In genomic region chr9:108704591-108704990, GRCm38 (mm10) we compare ENCODE assay signal across 14 mouse cellular contexts. TPM values are rescaled to one million over a fixed set of nuclear protein-coding genes. Genes with fewer than 3 reads are reported as not detected.
DNase-seq lines count a peak whose midpoint lies in the region; ATAC-seq and TF ChIP-seq lines count a peak whose summit lies in the region.
"Had no signal": no experiment of that assay in that cellular context is flagged by ENCODE, and none has a peak within 500 bp of the region (broad histone marks: within the 10 kb centered on the region; RNA-seq: fewer than 3 reads in every experiment).

No protein-coding gene starts in this region.

- no peak overlapping the region for H3K4me2 ChIP-seq in hindbrain, embryonic 13.5 days
- no peak overlapping the region for H3K4me2 ChIP-seq in hindbrain, embryonic 12.5 days (replicated peaks)
- no peak overlapping the region for H3K4me2 ChIP-seq in heart, embryonic 14.5 days (ENCODE audit: low read length)
- no peak overlapping the region for H3K4me2 ChIP-seq in stomach, postnatal 0 days (replicated peaks; ENCODE audit: low read depth)
- H3K4me2 ChIP-seq: midbrain, embryonic 12.5 days had no signal

- DNase-seq in testis, postnatal 10 days (ENCODE audit: low spot score) = no peak
- DNase-seq in stomach, postnatal 0 days (ENCODE audit: low spot score) = no peak
- no peak for DNase-seq in neural tube, embryonic 10.5 days (ENCODE audit: extremely low spot score, low spot score)
- DNase-seq: adrenal gland, postnatal 36 days; kidney, postnatal 10 days; liver; lung, postnatal 10 days had no signal

- no peak for TF ChIP-seq CTCF in testis, adult 2 months (IDR thresholded peaks at IDR 0.05; ENCODE audit: control insufficient read depth, insufficient read depth, insufficient replicate concordance, low read depth, low read length)
- TF ChIP-seq CTCF in stomach, postnatal 0 days (IDR thresholded peaks at IDR 0.05; ENCODE audit: low read depth) = no peak

- H3K36me3 ChIP-seq in hindbrain, embryonic 13.5 days = no peaks in the 10 kb centered on the region
- H3K36me3 ChIP-seq in hindbrain, embryonic 12.5 days = no peaks in the 10 kb centered on the region
- no peaks in the 10 kb centered on the region for H3K36me3 ChIP-seq in testis, adult 2 months (ENCODE audit: control insufficient read depth, insufficient read depth, low read length)
- H3K36me3 ChIP-seq in heart, embryonic 14.5 days (ENCODE audit: control insufficient read depth, insufficient read depth, low read length) = no peaks in the 10 kb centered on the region
- no peaks in the 10 kb centered on the region; the same call in 1 of the 2 replicates for H3K36me3 ChIP-seq in stomach, postnatal 0 days (ENCODE audit: control insufficient read depth, insufficient read depth, low read length)
- H3K36me3 ChIP-seq: midbrain, embryonic 12.5 days had no signal

- no peaks in the 10 kb centered on the region for H3K9me3 ChIP-seq in hindbrain, embryonic 13.5 days
- H3K9me3 ChIP-seq in hindbrain, embryonic 12.5 days (replicated peaks) = no peaks in the 10 kb centered on the region
- no peaks in the 10 kb centered on the region for H3K9me3 ChIP-seq in heart, embryonic 14.5 days (ENCODE audit: control insufficient read depth, low read length)
- H3K9me3 ChIP-seq in stomach, postnatal 0 days (ENCODE audit: control insufficient read depth, low read length) = no peaks in the 10 kb centered on the region
- H3K9me3 ChIP-seq: midbrain, embryonic 12.5 days had no signal

- TF ChIP-seq POLR2A in testis, adult 2 months (IDR thresholded peaks at IDR 0.05; ENCODE audit: control insufficient read depth, low read depth, low read length) = no peak

- no peak overlapping the region for H3K9ac ChIP-seq in hindbrain, embryonic 13.5 days
- H3K9ac ChIP-seq in hindbrain, embryonic 12.5 days = no peak overlapping the region
- H3K9ac ChIP-seq in heart, embryonic 14.5 days (ENCODE audit: low read length) = 0 out of 2 replicates have a peak overlapping the region, but pooled peaks have one; percentile 21
- no peak overlapping the region for H3K9ac ChIP-seq in stomach, postnatal 0 days (ENCODE audit: low read length)
- H3K9ac ChIP-seq: midbrain, embryonic 12.5 days had no signal

- no peak overlapping the region for H3K4me3 ChIP-seq in hindbrain, embryonic 13.5 days
- no peak overlapping the region for H3K4me3 ChIP-seq in hindbrain, embryonic 12.5 days
- no peak overlapping the region for H3K4me3 ChIP-seq in testis, adult 2 months (ENCODE audit: control insufficient read depth, low read depth, low read length)
- no peak overlapping the region for H3K4me3 ChIP-seq in heart, embryonic 14.5 days (ENCODE audit: control insufficient read depth in 1 of 2, insufficient read depth in 1 of 2, low read depth in 1 of 2, low read length in 2 of 2)
- no peak overlapping the region for H3K4me3 ChIP-seq in stomach, postnatal 0 days (ENCODE audit: low read depth, low read length)
- H3K4me3 ChIP-seq: left cerebral cortex, adult 2 months; midbrain, embryonic 12.5 days had no signal

- H3K4me1 ChIP-seq in hindbrain, embryonic 13.5 days (replicated peaks) = peaks cover 14% of the 10 kb centered on the region
- H3K4me1 ChIP-seq in hindbrain, embryonic 12.5 days = peaks cover 12% of the 10 kb centered on the region
- H3K4me1 ChIP-seq in testis, adult 2 months (ENCODE audit: control insufficient read depth, insufficient read depth, low read length) = peaks cover 3% of the 10 kb centered on the region; the same call in 1 of the 2 replicates
- peaks cover 13 to 26% of the 10 kb centered on the region in 2 experiments for H3K4me1 ChIP-seq in heart, embryonic 14.5 days (ENCODE audit: control insufficient read depth in 2 of 2, insufficient read depth in 2 of 2, low read length in 2 of 2)
- H3K4me1 ChIP-seq in stomach, postnatal 0 days (replicated peaks; ENCODE audit: control insufficient read depth, insufficient read depth) = peaks cover 3% of the 10 kb centered on the region; the same call in 1 of the 2 replicates

- no peaks in the 10 kb centered on the region for H3K27me3 ChIP-seq in hindbrain, embryonic 13.5 days
- H3K27me3 ChIP-seq in hindbrain, embryonic 12.5 days = no peaks in the 10 kb centered on the region
- H3K27me3 ChIP-seq in testis, adult 2 months (ENCODE audit: control insufficient read depth, insufficient read depth, low read length) = no peaks in the 10 kb centered on the region
- no peaks in the 10 kb centered on the region for H3K27me3 ChIP-seq in heart, embryonic 14.5 days (ENCODE audit: control insufficient read depth, insufficient read depth, low read length)
- H3K27me3 ChIP-seq in stomach, postnatal 0 days (ENCODE audit: control insufficient read depth, insufficient read depth, low read length) = no peaks in the 10 kb centered on the region
- H3K27me3 ChIP-seq: midbrain, embryonic 12.5 days had no signal

- no peak for ATAC-seq in hindbrain, embryonic 13.5 days (ENCODE audit: low FRiP score)
- ATAC-seq in hindbrain, embryonic 12.5 days (ENCODE audit: low FRiP score) = no peak
- ATAC-seq in heart, embryonic 14.5 days (ENCODE audit: insufficient number of reproducible peaks, insufficient read depth, low FRiP score, low read depth) = no peak
- ATAC-seq in stomach, postnatal 0 days (ENCODE audit: low FRiP score, low TSS enrichment) = no peak
- ATAC-seq in megakaryocyte, adult 5-6 weeks (ENCODE audit: poor library complexity, severe bottlenecking) = no peak

- WGBS in hindbrain, embryonic 13.5 days = 73% methylated on average over 7 of the region's 7 CpGs
- WGBS in hindbrain, embryonic 12.5 days = 67% methylated on average over 7 of the region's 7 CpGs
- 28% methylated on average over 7 of the region's 7 CpGs for WGBS in heart, embryonic 14.5 days
- 49% methylated on average over 7 of the region's 7 CpGs for WGBS in stomach, postnatal 0 days

- H3K27ac ChIP-seq in hindbrain, embryonic 13.5 days = peak overlapping the region; percentile 58; the same call in 1 of the 2 replicates
- no peak overlapping the region for H3K27ac ChIP-seq in hindbrain, embryonic 12.5 days
- H3K27ac ChIP-seq in testis, adult 2 months (ENCODE audit: control insufficient read depth, insufficient read depth, low read depth, low read length) = peak overlapping the region; percentile 62
- H3K27ac ChIP-seq in heart, embryonic 14.5 days (replicated peaks in 1 of 2; ENCODE audit: control insufficient read depth in 1 of 2, insufficient read depth in 1 of 2, low read depth in 2 of 2, low read length in 2 of 2) = peak overlapping the region; percentile 48 to 73; a peak in 3 of 4 replicates
- H3K27ac ChIP-seq in stomach, postnatal 0 days (replicated peaks) = peak overlapping the region; percentile 63
- H3K27ac ChIP-seq: left cerebral cortex, adult 2 months had no signal

- no peak for TF ChIP-seq EP300 in stomach, postnatal 0 days (optimal IDR thresholded peaks at IDR 0.05)

RNA-seq across cellular contexts. Expression of gene Prkar2a, which starts 15.5 kb away (rescaled TPM):
- 50.1 and 51.9 TPM in 2 replicates for polyA plus RNA-seq in hindbrain, embryonic 13.5 days (2015; fragmentation: Nextera tagmentation; extraction: Ambion mirVana)
- 59.3 and 63.8 TPM in 2 replicates for polyA plus RNA-seq in hindbrain, embryonic 12.5 days (2016; fragmentation: Nextera tagmentation; extraction: Ambion mirVana)
- polyA plus RNA-seq in testis, adult 2 months (2012; rRNA removed) = 105 and 112 TPM in 2 replicates
- polyA plus RNA-seq in heart, embryonic 14.5 days (2014; fragmentation: Nextera tagmentation; extraction: Ambion mirVana) = 31.5 and 33.5 TPM in 2 replicates
- polyA plus RNA-seq in stomach, postnatal 0 days (2015; fragmentation: Nextera tagmentation; extraction: Ambion mirVana) = 22.2 and 24.0 TPM in 2 replicates
- total RNA-seq in megakaryocyte, adult 5-6 weeks (2015) = 15.9 and 20.6 TPM in 2 replicates
- 15.5 and 35.4 TPM in 2 replicates for total RNA-seq in megakaryocyte, adult 5-6 weeks (2017)

RNA-seq across cellular contexts. Expression of gene Slc25a20, which starts 42.7 kb away (rescaled TPM):
- polyA plus RNA-seq in hindbrain, embryonic 13.5 days (2015; fragmentation: Nextera tagmentation; extraction: Ambion mirVana) = 45.0 and 45.5 TPM in 2 replicates
- polyA plus RNA-seq in hindbrain, embryonic 12.5 days (2016; fragmentation: Nextera tagmentation; extraction: Ambion mirVana) = 40.0 and 41.4 TPM in 2 replicates
- polyA plus RNA-seq in testis, adult 2 months (2012; rRNA removed) = 19.7 and 20.4 TPM in 2 replicates
- 50.2 and 65.3 TPM in 2 replicates for polyA plus RNA-seq in heart, embryonic 14.5 days (2014; fragmentation: Nextera tagmentation; extraction: Ambion mirVana)
- polyA plus RNA-seq in stomach, postnatal 0 days (2015; fragmentation: Nextera tagmentation; extraction: Ambion mirVana) = 71.5 and 75.1 TPM in 2 replicates
- total RNA-seq in megakaryocyte, adult 5-6 weeks (2015) = 18.4 and 20.2 TPM in 2 replicates
- total RNA-seq in megakaryocyte, adult 5-6 weeks (2017) = 22.0 and 22.9 TPM in 2 replicates

RNA-seq across cellular contexts. Expression of gene Arih2, which starts 55.4 kb away (rescaled TPM):
- 47.3 and 52.9 TPM in 2 replicates for polyA plus RNA-seq in hindbrain, embryonic 13.5 days (2015; fragmentation: Nextera tagmentation; extraction: Ambion mirVana)
- polyA plus RNA-seq in hindbrain, embryonic 12.5 days (2016; fragmentation: Nextera tagmentation; extraction: Ambion mirVana) = 50.4 and 54.8 TPM in 2 replicates
- 138 and 143 TPM in 2 replicates for polyA plus RNA-seq in testis, adult 2 months (2012; rRNA removed)
- polyA plus RNA-seq in heart, embryonic 14.5 days (2014; fragmentation: Nextera tagmentation; extraction: Ambion mirVana) = 33.5 and 34.8 TPM in 2 replicates
- 25.1 and 27.2 TPM in 2 replicates for polyA plus RNA-seq in stomach, postnatal 0 days (2015; fragmentation: Nextera tagmentation; extraction: Ambion mirVana)
- total RNA-seq in megakaryocyte, adult 5-6 weeks (2015) = 18.0 and 21.3 TPM in 2 replicates
- 56.0 and 57.5 TPM in 2 replicates for total RNA-seq in megakaryocyte, adult 5-6 weeks (2017)
